Mouse (Mus musculus) kidney, embryonic 14.5 days (tissue): ENCODE results near the gene Elk4. TPM values are rescaled to one million over a fixed set of nuclear protein-coding genes. Genes with fewer than 3 reads are reported as not detected.

Experiments
- ATAC-seq: fragments of 200-750 bp; cut with Nextera tagmentation; 2 replicates; pipeline ENCODE4 v1.8.0; 2017; ENCODE audit warnings: moderate number of reproducible peaks, mild to moderate bottlenecking, moderate TSS enrichment, moderate library complexity; ENCODE audit not compliant: low FRiP score, low TSS enrichment
- H3K27ac ChIP-seq: fragments of 300-500 bp; sonication (generic); 2 replicates; pipeline ENCODE4 v1.5.1; 2014; ENCODE audit warnings: low read depth, mild to moderate bottlenecking, low read length, moderate library complexity, mixed read lengths
- H3K27me3 ChIP-seq: fragments of 300-500 bp; sonication (generic); 2 replicates; pipeline ENCODE4 v1.6.1; 2014; ENCODE audit warnings: mild to moderate bottlenecking, low read length; ENCODE audit not compliant: control insufficient read depth, insufficient read depth
- H3K36me3 ChIP-seq: fragments of 300-500 bp; sonication (generic); 2 replicates; pipeline ENCODE4 v1.6.1; 2014; ENCODE audit warnings: low read length, mixed read lengths; ENCODE audit not compliant: control insufficient read depth, insufficient read depth
- H3K4me1 ChIP-seq: fragments of 300-500 bp; sonication (generic); 2 replicates; pipeline ENCODE4 v1.6.1; 2014; ENCODE audit warnings: low read length, mixed read lengths; ENCODE audit not compliant: control insufficient read depth, insufficient read depth
- H3K4me2 ChIP-seq: fragments of 300-500 bp; sonication (generic); replicated peaks from 2 replicates; pipeline ENCODE4 v1.6.1; 2014; ENCODE audit warnings: low read depth, mild to moderate bottlenecking, low read length
- H3K4me3 ChIP-seq: fragments of 300-500 bp; sonication (generic); 2 replicates; pipeline ENCODE4 v1.5.1; 2014; ENCODE audit warnings: mild to moderate bottlenecking, low read length
- H3K9ac ChIP-seq: fragments of 300-500 bp; sonication (generic); 2 replicates; pipeline ENCODE4 v1.6.1; 2014; ENCODE audit warnings: low read depth, mild to moderate bottlenecking, low read length, moderate library complexity
- H3K9me3 ChIP-seq: fragments of 300-500 bp; sonication (generic); 2 replicates; pipeline ENCODE4 v1.6.1; 2016; ENCODE audit warnings: low read length; ENCODE audit not compliant: control insufficient read depth
- WGBS: fragments of 180-500 bp; shearing (Covaris S2); extraction: QIAGEN DNeasy Blood & Tissue Kit; methylation state at CpG from one replicate; pipeline ENCODE4 v1.1.7; 2014; 5-methylcytosine and 5-hydroxymethylcytosine counted together
- polyA plus RNA-seq: library from polyadenylated mRNA; unstranded; fragments of >200 nt; fragmentation: Nextera tagmentation; extraction: Ambion mirVana; gene quantifications from 2 replicates; pipeline ENCODE4 v1.2.1, GENCODE M21; 2014

Gene Elk4
- polyA plus RNA-seq, 1 experiment from 2014 or later: 35.4 TPM

DNA sequence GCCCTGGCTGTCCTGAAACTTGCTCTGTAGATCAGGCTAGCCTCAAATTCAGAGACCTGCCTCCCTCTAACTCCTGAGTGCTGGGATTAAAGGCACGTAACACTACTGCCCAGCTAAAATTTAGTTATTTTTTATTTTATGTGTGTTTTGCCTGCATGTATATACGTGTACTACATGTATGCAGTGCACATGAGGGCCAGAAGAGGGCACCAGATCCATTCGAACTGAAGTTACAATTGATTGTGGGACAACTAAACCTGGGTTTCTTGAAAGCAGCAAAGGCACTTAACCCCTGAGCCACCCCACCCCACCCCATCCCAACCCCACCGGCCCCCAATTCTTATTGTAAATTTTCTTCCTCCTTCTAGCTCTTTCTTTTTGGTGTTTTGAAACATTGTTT, 12.3 kb upstream of the Elk4 start:
- Histone ChIP-seq H3K27ac (no peak overlapping the region), H3K36me3 (no peaks in the 10 kb centered on the region), H3K27me3 (no peaks in the 10 kb centered on the region), H3K9ac (no peak overlapping the region), H3K9me3 (no peaks in the 10 kb centered on the region; the same call in 1 of the 2 replicates), H3K4me1 (no peaks in the 10 kb centered on the region), H3K4me2 (no peak overlapping the region), H3K4me3 (no peak overlapping the region)
- 38% methylated on average over 4 of the region's 4 CpGs for whole genome bisulfite sequencing
- 0 out of 2 replicates have a peak, but pooled peaks have one; percentile 32 for ATAC-seq

DNA sequence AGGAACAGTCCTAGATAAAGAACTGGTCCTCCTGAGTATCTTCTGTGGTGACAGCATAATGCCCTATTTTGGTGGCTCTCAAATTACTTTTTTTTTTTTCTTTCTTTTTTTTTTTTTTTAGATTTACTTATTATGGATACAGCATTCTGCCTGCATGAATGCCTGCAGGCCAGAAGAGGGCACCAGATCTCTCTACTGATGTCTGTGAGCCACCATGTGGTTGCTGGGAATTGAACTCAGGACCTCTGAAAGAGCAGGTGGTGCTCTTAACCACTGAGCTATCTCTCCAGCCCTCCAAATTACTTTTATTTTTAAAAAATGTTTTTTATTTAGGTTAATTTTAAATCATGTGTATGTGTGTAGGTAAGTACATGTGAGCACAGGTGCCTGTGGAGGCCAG, 6.9 kb upstream of the Elk4 start:
- Histone ChIP-seq H3K4me2 (no peak overlapping the region), H3K4me1 (no peaks in the 10 kb centered on the region), H3K36me3 (no peaks in the 10 kb centered on the region), H3K27ac (no peak overlapping the region), H3K9ac (no peak overlapping the region), H3K27me3 (no peaks in the 10 kb centered on the region), H3K9me3 (no peaks in the 10 kb centered on the region; the same call in 1 of the 2 replicates), H3K4me3 (no peak overlapping the region)
- ATAC-seq: no peak

DNA sequence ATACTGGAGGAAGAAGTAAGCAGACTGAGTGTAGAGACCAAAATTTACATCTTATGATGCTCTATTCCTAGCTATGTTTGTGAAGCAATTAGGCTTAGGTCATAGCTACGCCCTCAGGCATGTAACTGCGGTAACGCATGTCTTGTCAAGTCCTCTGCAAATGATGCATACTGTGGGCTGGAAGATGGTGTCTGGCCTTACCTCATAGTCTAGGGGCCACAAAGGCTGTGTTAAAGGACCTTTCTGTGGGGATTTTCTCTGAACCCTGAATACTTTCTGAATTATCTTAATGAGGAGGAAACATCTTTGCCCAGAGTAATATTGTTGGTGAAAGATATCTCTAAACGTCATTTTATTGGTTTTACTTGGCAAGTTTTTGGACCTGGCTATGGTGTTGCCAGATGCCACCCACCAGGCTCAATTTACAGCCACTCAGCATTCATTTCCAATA, 5.5 kb upstream of the Elk4 start:
- Histone ChIP-seq H3K9ac (no peak overlapping the region), H3K4me1 (no peaks in the 10 kb centered on the region), H3K9me3 (no peaks in the 10 kb centered on the region; the same call in 1 of the 2 replicates), H3K4me2 (no peak overlapping the region), H3K36me3 (no peaks in the 10 kb centered on the region), H3K27ac (no peak overlapping the region), H3K27me3 (no peaks in the 10 kb centered on the region), H3K4me3 (no peak overlapping the region)
- no peak for ATAC-seq
- WGBS: 83% methylated on average over 4 of the region's 4 CpGs

DNA sequence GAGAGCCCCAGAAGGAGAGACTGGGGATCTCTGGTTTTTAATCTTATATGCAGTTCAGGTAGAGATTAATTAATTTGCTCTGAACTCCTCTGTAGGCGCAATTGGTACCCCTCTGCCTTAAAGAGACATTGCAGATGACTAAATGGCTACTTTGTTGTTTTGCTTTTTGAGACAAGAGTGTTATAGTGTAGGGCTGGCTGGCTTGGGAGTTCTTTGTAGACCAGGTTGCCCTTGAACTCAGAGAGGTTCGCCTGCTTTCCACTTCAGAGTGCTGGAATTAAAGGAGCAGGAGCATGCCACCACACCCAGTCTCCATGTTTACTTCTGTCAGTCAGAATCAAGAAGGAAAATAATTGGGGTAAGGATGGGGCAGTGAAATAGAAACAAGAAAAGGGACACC, 4.3 kb upstream of the Elk4 start:
- Histone ChIP-seq H3K9me3 (no peaks in the 10 kb centered on the region; the same call in 1 of the 2 replicates), H3K9ac (no peak overlapping the region), H3K27me3 (no peaks in the 10 kb centered on the region), H3K4me2 (no peak overlapping the region), H3K4me1 (no peaks in the 10 kb centered on the region), H3K27ac (no peak overlapping the region), H3K4me3 (no peak overlapping the region), H3K36me3 (no peaks in the 10 kb centered on the region)
- WGBS: 67% methylated on average over 2 of the region's 2 CpGs
- no peak for ATAC-seq

DNA sequence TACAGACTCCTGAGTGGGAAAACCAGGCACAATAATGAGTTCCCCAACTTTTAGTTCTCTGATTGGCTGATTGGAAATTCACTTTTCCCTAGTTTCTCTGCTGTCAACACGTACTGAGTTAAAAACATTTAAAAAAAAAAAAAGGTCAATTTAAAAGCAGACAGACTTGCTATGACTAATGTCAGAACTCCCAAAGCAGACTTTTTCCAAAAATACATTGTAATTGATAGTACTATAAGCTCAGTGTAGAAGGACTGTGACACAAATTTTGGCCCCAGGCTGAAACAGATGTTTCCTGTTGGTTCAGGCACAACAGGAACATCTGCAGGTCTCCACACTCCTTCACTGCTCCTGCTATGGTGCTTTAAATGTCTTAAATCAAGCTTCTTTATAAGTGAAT, 3.6 kb upstream of the Elk4 start:
- WGBS: 59% methylated on average over 1 of the region's 1 CpGs
- Histone ChIP-seq H3K27me3 (no peaks in the 10 kb centered on the region), H3K4me3 (no peak overlapping the region), H3K4me2 (no peak overlapping the region), H3K27ac (no peak overlapping the region), H3K4me1 (peaks cover 2% of the 10 kb centered on the region), H3K36me3 (no peaks in the 10 kb centered on the region), H3K9me3 (no peaks in the 10 kb centered on the region), H3K9ac (no peak overlapping the region)
- no peak for ATAC-seq

DNA sequence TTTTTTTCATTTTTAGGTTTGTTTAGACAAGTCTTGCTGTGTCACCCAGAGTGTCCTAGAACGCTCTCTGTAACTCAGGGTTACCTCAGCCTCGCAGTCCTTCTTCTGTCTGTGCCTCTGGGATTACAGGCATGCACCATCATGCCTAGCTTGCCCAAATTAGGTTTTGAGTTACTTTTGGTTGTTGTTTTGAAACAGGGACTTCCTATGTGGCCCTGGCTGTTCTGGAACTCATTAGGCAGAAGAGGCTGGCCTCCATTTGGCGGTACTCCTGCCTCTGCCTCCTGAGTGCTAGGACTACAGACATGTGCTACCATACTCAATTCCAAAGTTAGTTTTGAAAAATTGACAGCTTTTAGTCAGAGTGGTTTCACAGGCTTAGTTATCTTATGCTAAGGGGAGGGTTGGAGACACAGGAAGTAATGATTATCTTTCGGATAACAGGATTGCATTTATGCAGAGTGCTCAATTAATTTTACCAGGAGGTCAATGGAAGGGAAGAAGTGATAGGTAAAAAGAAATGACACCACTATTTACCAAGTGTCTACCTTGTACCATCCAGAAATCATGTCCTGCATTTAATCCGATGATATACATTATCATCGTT, 2.7 kb upstream of the Elk4 start:
- no peak overlapping the region for H3K9ac ChIP-seq
- H3K4me2 ChIP-seq: no peak overlapping the region
- no peaks in the 10 kb centered on the region for H3K36me3 ChIP-seq
- H3K27me3 ChIP-seq: no peaks in the 10 kb centered on the region
- H3K9me3 ChIP-seq: no peaks in the 10 kb centered on the region
- peaks cover 8% of the 10 kb centered on the region for H3K4me1 ChIP-seq
- WGBS: 87% methylated on average over 6 of the region's 6 CpGs
- no peak for ATAC-seq
- no peak overlapping the region for H3K4me3 ChIP-seq
- H3K27ac ChIP-seq: no peak overlapping the region

DNA sequence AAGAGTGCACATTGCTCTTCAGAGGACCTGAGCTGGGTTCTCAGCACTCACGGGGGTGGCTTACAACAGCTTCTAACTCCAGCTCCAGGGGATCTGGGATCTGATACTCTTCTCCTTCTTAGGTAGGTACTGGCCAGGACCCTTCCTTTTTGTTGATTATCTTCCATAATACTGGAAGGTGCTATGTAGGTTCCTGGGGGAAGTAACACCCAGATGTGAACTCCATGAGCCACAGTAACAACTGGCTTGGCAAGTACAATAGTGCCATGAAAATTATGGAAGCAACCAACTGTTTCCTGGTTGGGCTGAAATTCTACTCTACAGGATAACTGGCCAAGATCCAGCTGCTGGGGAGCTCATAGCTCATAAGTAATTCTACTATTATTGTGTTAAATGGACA, 1.9 kb upstream of the Elk4 start:
- H3K4me3 ChIP-seq: no peak overlapping the region
- 82% methylated on average over 1 of the region's 1 CpGs for WGBS
- no peak for ATAC-seq
- no peak overlapping the region for H3K27ac ChIP-seq
- H3K36me3 ChIP-seq: no peaks in the 10 kb centered on the region
- no peaks in the 10 kb centered on the region for H3K27me3 ChIP-seq
- H3K9ac ChIP-seq: no peak overlapping the region
- no peak overlapping the region for H3K4me2 ChIP-seq
- H3K9me3 ChIP-seq: no peaks in the 10 kb centered on the region
- H3K4me1 ChIP-seq: peaks cover 12% of the 10 kb centered on the region

DNA sequence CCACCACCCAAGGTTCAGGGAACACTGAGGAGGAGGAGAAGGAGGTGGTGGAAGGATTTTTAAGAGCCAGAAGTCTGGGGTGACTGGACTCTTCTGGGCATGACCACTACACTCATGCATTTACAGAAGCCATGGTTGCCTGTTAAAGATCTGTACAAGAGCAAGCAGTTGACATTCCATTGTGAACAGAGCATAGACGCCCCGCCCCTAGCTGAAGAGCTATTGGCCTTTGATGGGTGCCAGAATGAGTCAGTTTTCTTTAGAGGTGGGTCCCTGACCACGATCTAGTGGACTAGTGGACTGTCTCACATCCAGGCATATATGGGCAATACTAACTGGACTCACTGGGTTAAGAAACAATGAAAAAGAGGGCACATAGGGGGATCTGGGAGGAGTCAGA, 1.4 kb upstream of the Elk4 start:
- Histone ChIP-seq H3K9me3 (no peaks in the 10 kb centered on the region), H3K36me3 (no peaks in the 10 kb centered on the region), H3K4me2 (no peak overlapping the region), H3K27me3 (no peaks in the 10 kb centered on the region), H3K27ac (no peak overlapping the region), H3K9ac (no peak overlapping the region), H3K4me3 (no peak overlapping the region), H3K4me1 (peaks cover 12% of the 10 kb centered on the region)
- 86% methylated on average over 3 of the region's 3 CpGs for WGBS
- ATAC-seq: no peak

DNA sequence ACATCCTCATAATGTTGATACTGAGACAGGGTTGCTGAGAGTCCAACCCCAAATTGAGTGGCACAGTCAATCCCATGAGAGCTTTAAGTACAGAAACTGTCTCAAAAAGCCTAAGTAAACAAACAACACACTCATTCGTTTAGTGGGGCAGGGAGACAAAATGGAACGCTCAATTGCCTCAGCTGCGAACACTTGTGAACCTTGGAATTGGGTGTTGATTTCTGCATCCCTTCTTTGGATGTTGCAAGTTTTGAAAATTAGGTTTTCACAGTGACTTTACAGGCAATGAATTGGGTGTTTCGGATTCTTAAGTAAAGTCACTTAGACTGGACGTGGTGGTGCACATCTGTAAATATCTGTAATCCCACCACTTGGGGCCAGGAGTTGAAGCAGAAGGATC, 686 bp upstream of the Elk4 start:
- no peak for ATAC-seq
- Histone ChIP-seq H3K36me3 (no peaks in the 10 kb centered on the region), H3K9me3 (no peaks in the 10 kb centered on the region), H3K4me2 (peak overlapping the region; percentile 56), H3K4me3 (peak overlapping the region; percentile 84), H3K9ac (peak overlapping the region; percentile 96; the same call in 1 of the 2 replicates), H3K4me1 (peaks cover 12% of the 10 kb centered on the region), H3K27ac (peak overlapping the region; percentile 99; the same call in 1 of the 2 replicates), H3K27me3 (no peaks in the 10 kb centered on the region)
- 22% methylated on average over 5 of the region's 5 CpGs for WGBS
